Mouse (Mus musculus) neural tube, embryonic 10.5 days (tissue): Measurements from ENCODE around the gene Vmo1.
A peak's percentile ranks its signal among the peaks of the same experiment; 100 is the strongest.
"Not testable (repeated sequence)": the region's sequence is repeated elsewhere in the genome, so short reads cannot be mapped to it uniquely, and the experiment has no call there.

Source experiments
- DNase-seq: peaks from one replicate; pipeline ENCODE4 v3.0.0-alpha.2; 2017; ENCODE audit warnings: low spot score; ENCODE audit errors: extremely low spot score

Vmo1 gene

DNA sequence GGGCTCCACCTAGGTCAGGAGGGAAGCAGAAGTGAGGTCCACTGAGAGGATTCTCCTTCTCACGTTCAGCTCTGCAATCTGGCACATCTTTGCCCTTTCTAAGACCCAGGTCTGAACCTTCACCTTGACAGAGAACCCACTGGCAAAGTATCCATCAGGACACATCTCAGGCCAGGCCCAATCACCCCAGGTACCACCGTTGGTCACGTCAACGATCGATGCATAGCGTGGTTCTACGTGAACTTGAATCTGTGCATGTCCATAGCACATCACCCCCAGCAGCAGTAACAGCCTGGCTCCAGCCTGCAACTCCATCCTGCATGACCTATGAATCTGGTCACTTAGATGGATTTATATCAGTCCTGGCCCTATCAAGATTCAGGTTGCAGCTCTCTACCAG lies at the start of gene Vmo1:
Vmo1 (minus strand) TSS at position 329 of the 400 bp plus-strand sequence.
- no peak for DNase-seq

GRCm38 (mm10) chr11:70563470-70564275 lies 49.3 kb upstream of the Vmo1 start:
- DNase-seq = peak; percentile 59

GRCm38 (mm10) chr11:70562995-70563469 lies 48.6 kb upstream of the Vmo1 start:
- DNase-seq = peak; percentile 55

- peak; percentile 91 for DNase-seq
Observed at GRCm38 (mm10) chr11:70562287-70562994, 48.0 kb upstream of the Vmo1 start, which contains the start of gene Mink1. Gene Mink1 (plus strand): TSS chr11:70562881.

- no peak for DNase-seq
Observed at GRCm38 (mm10) chr11:70561937-70562286, 47.5 kb upstream of the Vmo1 start.

DNA sequence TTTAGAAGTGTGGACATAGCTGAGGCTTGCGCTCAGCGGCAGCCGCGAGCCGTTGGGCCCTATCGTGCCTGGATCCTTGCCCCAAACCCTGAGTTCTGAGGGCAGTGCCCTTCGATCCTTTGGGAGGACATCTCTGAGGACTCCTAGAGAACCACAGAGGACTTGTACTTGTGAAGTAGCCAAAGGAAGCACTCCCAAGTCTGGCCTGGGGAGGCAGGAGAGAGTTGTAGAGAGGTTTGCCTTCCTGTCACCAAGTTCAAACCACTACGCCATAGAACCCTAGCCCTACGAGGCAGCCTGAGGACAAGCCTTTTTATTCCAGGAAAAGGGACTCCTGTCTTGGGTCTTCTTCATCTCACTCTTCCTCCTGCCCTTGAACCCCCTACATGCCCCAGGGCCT lies 43.1 kb upstream of the Vmo1 start:
- no peak for DNase-seq

GRCm38 (mm10) chr11:70553940-70554339 lies 39.5 kb upstream of the Vmo1 start:
- DNase-seq = no peak

GRCm38 (mm10) chr11:70551526-70551925 lies 37.1 kb upstream of the Vmo1 start:
- DNase-seq = no peak

- DNase-seq = no peak
Observed at GRCm38 (mm10) chr11:70544496-70544895, 30.1 kb upstream of the Vmo1 start.

GRCm38 (mm10) chr11:70541415-70541814 lies 27.0 kb upstream of the Vmo1 start:
- DNase-seq = no peak

- DNase-seq = no peak
Observed at GRCm38 (mm10) chr11:70540928-70541327, 26.5 kb upstream of the Vmo1 start.

- peak; percentile 85 for DNase-seq
Observed at GRCm38 (mm10) chr11:70539877-70540587, 25.6 kb upstream of the Vmo1 start, which contains the start of gene Pld2. Gene Pld2 (plus strand): TSS chr11:70540064.

DNA sequence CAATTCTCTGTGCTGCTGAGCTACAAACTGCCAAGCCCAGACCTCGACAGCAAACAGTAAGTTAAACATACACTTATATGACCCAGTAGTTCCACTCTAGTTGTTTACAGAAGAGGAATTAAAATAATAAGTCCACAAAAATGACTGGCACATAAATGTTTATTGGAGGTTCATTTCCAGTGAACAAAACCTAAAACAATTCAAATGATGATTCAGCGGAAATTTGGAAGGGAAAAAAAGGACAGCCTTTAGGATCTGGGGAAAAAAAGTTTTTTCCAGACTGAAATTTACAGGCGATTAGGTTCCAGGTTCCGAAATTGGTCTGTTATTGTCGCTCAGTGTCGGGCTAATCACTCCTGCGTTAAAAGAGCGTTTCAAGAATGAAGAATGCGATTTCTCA lies 25.0 kb upstream of the Vmo1 start:
- DNase-seq = no peak

GRCm38 (mm10) chr11:70532839-70533238 lies 18.4 kb upstream of the Vmo1 start, which contains the start of gene Gm40193:
Gene Gm40193 (minus strand): TSS chr11:70532939.
- no peak for DNase-seq

DNA sequence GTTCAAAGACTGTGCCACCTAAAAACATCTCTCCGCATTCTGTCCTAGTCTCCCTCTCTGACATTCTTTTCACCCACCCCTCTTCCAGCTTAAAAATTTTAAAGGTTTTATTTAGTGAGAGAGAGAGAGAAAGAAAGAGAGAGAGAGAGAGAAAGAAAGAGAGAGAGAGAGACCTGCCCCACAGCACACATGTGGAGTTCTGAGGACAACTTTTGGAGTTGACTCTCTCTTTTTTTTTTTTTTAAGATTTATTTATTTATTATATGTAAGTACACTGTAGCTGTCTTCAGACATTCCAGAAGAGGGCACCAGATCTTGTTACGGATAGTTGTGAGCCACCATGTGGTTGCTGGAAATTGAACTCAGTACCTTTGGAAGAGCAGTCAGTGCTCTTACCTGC lies 16.6 kb upstream of the Vmo1 start:
- DNase-seq = not testable (repeated sequence)

- DNase-seq = no peak
Observed at GRCm38 (mm10) chr11:70528610-70529009, 14.2 kb upstream of the Vmo1 start.

- no peak for DNase-seq
Observed at GRCm38 (mm10) chr11:70526211-70526610, 11.8 kb upstream of the Vmo1 start.

GRCm38 (mm10) chr11:70525726-70526125 lies 11.3 kb upstream of the Vmo1 start:
- DNase-seq = no peak

DNA sequence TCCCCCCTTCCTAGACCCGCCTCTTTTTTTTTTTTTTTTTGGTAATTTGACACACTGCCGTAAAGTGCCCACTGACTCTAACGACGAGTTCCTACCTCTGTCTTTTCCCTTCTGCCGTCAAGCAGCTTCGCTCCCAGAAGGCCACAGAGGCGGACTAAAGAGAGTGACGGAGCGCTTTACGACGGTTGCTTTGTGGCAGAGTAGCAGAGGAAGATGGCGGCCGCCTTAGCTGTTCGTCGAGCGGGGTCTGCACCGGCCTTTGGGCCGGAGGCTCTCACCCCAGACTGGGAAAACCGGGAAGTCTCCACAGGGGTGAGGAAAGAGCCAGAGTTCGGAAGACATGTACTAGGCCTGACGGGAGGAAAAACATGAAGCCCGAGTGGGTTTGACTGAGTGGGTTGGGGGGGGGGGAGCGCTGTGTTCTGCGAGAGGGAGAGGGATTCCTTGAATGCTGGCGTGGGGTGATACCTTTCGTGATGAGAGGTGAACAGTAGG lies 10.8 kb upstream of the Vmo1 start, which contains the start of gene Psmb6:
Psmb6 (plus strand) TSS at position 184 of the 495 bp plus-strand sequence.
- DNase-seq = peak; percentile 87

DNA sequence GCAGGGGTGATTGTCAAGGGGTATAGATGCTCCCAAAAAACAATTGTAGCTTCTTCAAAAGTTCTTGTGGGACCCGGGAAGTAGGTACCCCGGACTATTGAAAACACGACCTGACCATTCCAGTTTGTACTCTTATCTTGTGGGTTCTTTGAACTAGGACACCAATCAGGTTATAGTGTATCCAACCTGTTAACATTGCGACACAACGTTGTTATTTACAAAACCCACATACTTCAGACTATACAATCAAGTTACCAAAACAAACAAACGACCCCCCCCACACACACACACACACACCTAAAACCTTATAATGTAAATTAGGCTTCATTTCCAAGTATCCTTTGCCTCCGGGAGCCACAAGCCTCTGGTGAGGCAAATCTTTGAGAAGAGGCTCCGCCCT lies 10.4 kb upstream of the Vmo1 start:
- no peak for DNase-seq

DNA sequence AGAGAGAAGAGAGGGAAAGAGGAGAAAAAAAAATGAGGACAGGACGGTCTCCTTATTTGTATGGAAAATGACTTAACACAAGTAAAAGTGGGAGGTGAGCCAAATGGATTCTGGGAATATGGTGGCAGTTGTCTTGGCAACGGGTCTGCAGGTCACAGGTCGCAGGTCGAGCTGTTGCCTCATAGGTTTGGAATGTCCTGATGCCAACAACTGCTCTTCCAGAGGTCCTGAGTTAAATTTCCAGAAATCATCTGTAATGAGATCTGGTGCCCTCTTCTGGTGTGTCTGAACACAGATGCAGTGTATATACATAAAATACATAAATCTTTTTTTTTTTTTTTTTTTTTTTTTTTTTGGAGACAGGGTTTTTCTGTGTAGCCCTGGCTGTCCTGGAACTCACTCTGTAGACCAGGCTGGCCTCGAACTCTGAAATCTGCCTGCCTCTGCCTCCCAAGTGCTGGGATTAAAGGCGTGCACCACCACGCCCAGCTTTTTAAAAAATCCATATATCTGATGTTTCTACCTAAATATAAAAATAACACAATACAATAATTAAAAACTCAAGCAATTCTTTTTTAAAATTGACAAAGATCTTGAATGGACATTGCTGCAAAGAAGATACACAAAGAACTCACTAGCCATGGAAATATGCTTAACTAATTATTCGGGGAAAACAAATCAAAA lies 9.0 kb upstream of the Vmo1 start:
- not testable (repeated sequence) for DNase-seq
